Mouse (Mus musculus) Muller cell, postnatal 12 days (primary cell): ENCODE data around the gene Gm21987.
"Not testable (repeated sequence)": the region's sequence is repeated elsewhere in the genome, so short reads cannot be mapped to it uniquely, and the experiment has no call there.

Source experiments
- DNase-seq: peaks from one replicate; pipeline ENCODE4 v3.0.0-alpha.2; 2015; ENCODE audit errors: inconsistent ontology term

Gm21987 gene

GRCm38 (mm10) chr16:38346529-38347325 lies at the start of gene Gm21987, which contains the start of gene Cox17:
Gene Gm21987 (plus strand): TSS chr16:38347040.
Gene Cox17 (plus strand): TSS chr16:38346991.
- DNase-seq = peak; percentile 94

- DNase-seq = no peak
Measured at GRCm38 (mm10) chr16:38298410-38298809, 48.4 kb upstream of the Gm21987 start.

- no peak for DNase-seq
Measured at GRCm38 (mm10) chr16:38302367-38302766, 44.5 kb upstream of the Gm21987 start.

- no peak for DNase-seq
Measured at GRCm38 (mm10) chr16:38304460-38305194, 42.2 kb upstream of the Gm21987 start.

- DNase-seq = no peak
Measured at GRCm38 (mm10) chr16:38306571-38307220, 40.1 kb upstream of the Gm21987 start.

GRCm38 (mm10) chr16:38307221-38307605 lies 39.6 kb upstream of the Gm21987 start:
- no peak for DNase-seq

GRCm38 (mm10) chr16:38307651-38308050 lies 39.2 kb upstream of the Gm21987 start:
- no peak for DNase-seq

GRCm38 (mm10) chr16:38308195-38308594 lies 38.6 kb upstream of the Gm21987 start:
- no peak for DNase-seq

- DNase-seq = no peak
Measured at GRCm38 (mm10) chr16:38318492-38318891, 28.3 kb upstream of the Gm21987 start.

GRCm38 (mm10) chr16:38319087-38319486 lies 27.8 kb upstream of the Gm21987 start:
- DNase-seq = no peak

- peak; percentile 25 for DNase-seq
Measured at GRCm38 (mm10) chr16:38321452-38321935, 25.3 kb upstream of the Gm21987 start.

GRCm38 (mm10) chr16:38324311-38324710 lies 22.5 kb upstream of the Gm21987 start:
- DNase-seq = no peak

GRCm38 (mm10) chr16:38326778-38327397 lies 20.0 kb upstream of the Gm21987 start:
- no peak for DNase-seq

- DNase-seq = no peak
Measured at GRCm38 (mm10) chr16:38329340-38329739, 17.5 kb upstream of the Gm21987 start.

- no peak for DNase-seq
Measured at GRCm38 (mm10) chr16:38334431-38334830, 12.4 kb upstream of the Gm21987 start.

GRCm38 (mm10) chr16:38338077-38338476 lies 8.8 kb upstream of the Gm21987 start:
- DNase-seq = not testable (repeated sequence)

GRCm38 (mm10) chr16:38341396-38342324 lies 5.2 kb upstream of the Gm21987 start, which contains the start of gene Maats1:
Gene Maats1 (minus strand): TSS chr16:38342143.
- DNase-seq = peak; percentile 89

- DNase-seq = peak; percentile 79
Measured at GRCm38 (mm10) chr16:38344941-38345725, 1.7 kb upstream of the Gm21987 start.

- DNase-seq = no peak
Measured at GRCm38 (mm10) chr16:38347588-38347987, 748 bp downstream of the Gm21987 start.
